Mouse (Mus musculus) right cerebral cortex, postnatal 25 days (tissue): ENCODE results near the gene Frem1.

Source experiments
- DNase-seq: peaks from one replicate; pipeline ENCODE4 v3.0.0; 2022

Frem1 gene

DNA sequence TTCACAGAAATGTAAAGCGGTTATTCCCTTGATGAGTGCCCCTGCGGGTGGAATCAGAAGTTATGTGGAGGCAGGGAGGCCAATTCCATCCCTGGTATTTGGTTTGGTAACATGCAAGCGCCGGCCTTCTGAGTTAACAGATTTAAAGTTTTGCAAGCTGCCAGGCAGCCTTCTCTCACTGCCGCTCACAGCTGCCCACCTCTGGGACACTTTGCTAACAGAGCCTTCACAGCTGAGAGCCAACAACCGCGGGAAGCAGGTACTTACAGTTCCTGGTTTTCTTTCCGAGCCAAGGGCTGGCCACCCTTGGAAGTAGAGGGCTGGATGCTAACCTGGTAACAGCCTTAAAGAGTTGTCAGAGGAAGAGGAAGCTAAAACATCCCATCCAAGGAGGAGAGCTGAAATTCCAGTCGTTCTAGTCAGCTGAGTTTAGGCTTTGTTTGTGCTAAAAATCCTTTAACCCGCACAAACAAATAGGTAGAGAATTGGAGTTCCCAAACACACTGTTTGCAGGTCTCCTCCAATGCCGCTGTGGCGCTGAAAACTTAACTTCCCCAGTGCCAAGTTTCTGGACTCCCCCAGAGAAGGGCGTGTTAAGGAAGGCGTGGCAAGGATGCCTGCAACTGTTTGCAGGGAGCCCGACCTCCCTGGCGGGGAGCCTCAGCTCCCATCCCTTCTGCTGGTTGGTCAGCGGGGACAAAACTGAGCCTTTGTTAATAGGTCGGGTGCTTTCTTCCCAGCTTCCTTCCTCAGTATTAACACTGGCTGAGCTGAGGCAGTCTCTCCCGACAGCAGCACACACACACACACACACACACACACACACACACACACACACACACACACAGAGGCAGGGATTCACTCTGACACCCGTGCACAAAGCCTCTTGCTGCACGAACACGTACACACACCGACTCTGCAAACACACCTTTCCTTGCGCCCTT, at the start of gene Frem1:
Gene Frem1 (minus strand): TSS at position 706 of the 944 bp plus-strand sequence.
- no peak for DNase-seq

DNA sequence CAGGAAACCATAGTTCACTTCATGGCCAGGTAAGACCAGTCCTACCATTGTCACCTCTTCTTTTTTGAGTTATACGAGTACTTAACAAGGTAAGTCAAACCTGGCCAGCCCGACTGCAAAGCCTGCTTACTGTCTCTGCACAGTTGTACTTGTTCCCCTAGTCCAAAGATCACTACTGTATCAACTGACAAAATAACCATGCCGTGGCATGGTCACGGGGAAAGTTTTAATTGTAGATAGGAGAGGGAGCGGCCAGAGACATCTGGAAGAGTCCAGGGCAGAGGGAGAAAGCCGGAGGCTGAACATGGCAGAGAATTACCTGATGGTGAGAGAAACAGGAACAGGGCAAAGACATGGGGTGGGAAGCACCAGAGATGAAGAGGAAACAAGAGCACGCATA, 46.9 kb upstream of the Frem1 start:
- no peak for DNase-seq

DNA sequence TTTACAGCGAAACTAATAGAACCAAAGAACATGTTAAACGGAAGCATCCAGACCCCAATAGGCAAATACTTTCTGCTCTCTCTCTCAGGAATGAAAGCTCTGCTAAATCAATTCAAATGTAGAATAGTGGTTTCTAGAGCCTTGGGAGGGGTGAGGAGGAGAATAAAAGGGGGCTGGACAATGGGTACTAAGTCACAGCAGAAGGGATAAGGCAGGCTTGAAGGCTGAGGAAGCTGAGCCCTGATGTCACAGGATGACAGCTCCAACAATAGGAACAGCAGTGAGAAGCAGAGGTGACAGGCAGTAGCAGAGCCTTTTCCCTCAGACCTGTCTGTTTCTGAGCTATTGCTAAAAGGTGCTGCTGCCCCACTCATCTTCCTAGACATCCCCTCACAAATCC, 41.8 kb upstream of the Frem1 start:
- DNase-seq: no peak

- DNase-seq: peak; percentile 10
Observed at GRCm38 (mm10) chr4:83090691-83091448, 38.7 kb upstream of the Frem1 start.

- DNase-seq: no peak
Observed at GRCm38 (mm10) chr4:83080364-83081174, 28.4 kb upstream of the Frem1 start.

- DNase-seq: no peak
Observed at GRCm38 (mm10) chr4:83064191-83064590, 12.1 kb upstream of the Frem1 start.

- no peak for DNase-seq
Observed at GRCm38 (mm10) chr4:83061564-83061963, 9.4 kb upstream of the Frem1 start.

- no peak for DNase-seq
Observed at GRCm38 (mm10) chr4:83058617-83059016, 6.5 kb upstream of the Frem1 start.

DNA sequence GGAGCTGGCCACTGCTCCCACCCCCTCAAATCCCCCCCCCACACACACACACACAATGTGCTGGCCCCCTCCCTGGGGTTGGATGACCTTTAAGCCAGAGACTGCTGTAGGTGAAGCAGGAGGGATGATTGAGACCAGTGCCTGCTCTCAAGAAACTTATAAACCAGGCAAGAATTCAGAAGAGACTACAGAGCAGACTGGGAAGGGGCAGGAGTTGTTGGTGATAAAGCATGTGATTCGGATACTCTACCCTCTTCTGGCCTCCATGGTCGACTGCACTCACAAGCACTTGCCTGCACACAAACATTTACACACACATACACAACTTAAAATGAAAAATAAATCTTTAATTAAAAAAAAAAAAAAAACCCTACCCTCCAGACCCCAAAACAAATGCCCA, 6.0 kb upstream of the Frem1 start:
- no peak for DNase-seq

- no peak for DNase-seq
Observed at GRCm38 (mm10) chr4:83056496-83056895, 4.4 kb upstream of the Frem1 start.

DNA sequence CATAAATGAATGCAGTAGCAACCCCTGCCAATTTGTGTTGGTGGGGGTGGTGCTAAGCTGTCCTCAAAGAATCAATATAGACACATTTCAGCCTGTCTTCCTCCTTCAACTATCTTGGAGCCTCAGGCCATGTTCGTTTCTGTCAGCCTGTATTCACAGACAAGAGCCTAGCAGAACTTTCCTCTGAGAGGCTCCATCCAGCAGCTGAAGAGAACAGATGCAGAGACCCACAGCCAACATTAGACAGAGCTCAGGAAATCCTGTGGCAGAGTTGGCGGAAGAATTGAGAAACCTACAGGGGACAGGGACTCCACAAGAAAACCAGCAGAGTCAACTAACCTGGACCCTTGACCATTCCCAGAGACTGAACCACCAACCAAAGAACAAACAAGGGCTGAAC, 3.3 kb upstream of the Frem1 start:
- no peak for DNase-seq

- no peak for DNase-seq
Observed at GRCm38 (mm10) chr4:83053206-83053605, 1.1 kb upstream of the Frem1 start.

DNA sequence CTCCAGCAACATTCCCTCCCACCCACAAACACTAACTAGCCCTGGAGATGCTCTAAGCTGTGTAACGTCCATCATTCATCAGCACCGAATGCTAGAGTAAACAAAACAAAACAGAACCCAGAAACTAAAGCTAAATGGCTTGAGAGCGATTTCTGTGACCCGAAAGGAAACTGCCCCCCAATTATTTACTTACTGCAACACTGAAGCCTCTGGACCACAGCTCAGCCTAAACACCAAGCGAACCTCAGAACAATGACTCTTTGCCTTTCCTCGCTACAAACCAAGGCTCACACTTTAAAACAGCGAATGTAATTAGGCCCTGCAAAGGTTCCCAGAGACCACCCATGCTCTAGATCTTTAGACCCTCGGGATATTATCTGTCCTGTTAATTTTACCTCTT, 963 bp downstream of the Frem1 start:
- DNase-seq: no peak

DNA sequence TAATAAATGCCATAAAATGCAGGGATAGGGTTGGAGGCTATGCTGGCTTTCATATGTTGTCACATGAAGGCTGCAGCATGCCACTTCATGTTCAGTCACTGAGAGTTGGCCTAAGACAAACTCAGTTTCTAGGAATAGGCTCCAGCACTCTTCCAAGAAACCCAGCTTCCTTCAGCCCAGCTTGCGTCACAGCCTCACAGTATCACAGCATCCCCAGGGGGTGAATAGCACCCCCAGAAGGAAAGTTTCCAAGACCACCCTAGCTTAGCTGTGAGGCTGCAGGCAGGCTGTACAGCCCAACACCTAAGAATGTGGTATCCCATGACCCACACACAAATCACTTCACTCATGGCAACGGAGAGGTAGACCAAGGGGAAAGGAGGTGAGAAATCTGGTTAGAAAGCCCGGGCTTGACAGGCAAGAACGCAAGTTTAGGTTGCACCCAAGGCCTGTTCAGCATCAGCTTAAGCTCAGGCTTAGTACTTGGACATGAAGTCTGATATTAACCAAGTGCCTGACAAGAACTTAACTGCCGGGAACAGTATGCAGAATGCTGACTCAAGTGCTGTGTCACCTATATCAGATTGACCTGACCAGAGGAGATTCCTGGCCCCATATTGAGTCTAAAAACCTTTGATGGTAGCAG, 1.9 kb downstream of the Frem1 start:
- no peak for DNase-seq

DNA sequence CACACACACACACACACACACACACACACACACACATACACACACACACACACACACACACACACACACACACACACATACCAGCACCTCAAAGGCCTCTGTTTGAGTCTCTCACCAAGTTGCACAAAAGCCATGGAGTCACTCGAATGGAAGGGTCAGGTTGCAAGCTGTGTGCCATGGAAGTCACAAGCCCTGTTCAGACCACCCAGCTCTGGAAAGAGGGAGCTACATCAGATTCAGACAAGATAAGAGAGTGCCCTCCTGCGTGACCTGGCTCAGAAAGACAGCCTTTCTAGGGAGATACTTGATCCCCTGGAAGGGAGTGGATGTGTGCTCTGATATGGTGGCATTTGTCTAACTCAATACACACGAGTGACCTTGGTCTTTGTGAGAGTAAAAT, 2.9 kb downstream of the Frem1 start:
- no peak for DNase-seq

GRCm38 (mm10) chr4:83048561-83048960, 3.6 kb downstream of the Frem1 start:
- no peak for DNase-seq

DNA sequence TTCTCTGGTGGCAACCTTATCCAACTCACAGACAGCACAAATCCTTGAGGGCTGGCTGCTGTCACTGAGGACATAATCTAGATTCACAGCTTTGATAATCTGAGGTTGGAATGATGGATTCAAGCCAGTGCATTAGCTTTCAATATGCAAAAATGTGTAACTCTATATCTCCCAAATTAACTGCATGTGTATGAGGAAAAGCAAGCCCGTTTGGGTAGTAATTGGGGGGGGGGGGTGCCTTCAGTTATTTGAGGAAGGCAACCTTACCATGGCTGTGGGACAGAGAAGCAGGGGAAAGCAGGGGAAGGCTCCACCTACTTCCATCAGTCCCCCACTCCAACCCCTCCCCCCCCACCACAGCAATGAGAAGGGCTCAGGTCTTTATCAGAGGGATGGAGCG, 5.3 kb downstream of the Frem1 start:
- no peak for DNase-seq

DNA sequence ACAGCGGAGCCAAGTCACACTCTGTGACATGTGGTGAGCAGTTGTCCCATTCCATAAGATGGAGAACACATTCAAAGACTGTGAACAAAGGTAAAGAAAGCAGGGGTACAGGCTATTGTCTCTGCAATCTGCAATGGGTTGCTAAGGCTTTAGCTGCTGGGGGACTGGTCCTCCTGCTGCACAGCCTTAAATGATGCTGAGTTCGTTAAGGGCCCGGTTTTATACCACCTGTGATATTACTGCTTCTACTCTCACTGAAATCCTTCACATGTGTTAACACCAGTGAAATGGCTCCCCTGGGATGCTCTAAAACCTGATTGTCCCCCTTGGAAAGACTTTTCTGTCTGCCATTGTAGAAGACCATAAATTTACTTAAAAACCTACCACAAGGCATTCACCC, 6.1 kb downstream of the Frem1 start:
- no peak for DNase-seq

- no peak for DNase-seq
Observed at GRCm38 (mm10) chr4:83045266-83045665, 6.9 kb downstream of the Frem1 start.

- no peak for DNase-seq
Observed at GRCm38 (mm10) chr4:83040780-83041179, 11.4 kb downstream of the Frem1 start.

DNA sequence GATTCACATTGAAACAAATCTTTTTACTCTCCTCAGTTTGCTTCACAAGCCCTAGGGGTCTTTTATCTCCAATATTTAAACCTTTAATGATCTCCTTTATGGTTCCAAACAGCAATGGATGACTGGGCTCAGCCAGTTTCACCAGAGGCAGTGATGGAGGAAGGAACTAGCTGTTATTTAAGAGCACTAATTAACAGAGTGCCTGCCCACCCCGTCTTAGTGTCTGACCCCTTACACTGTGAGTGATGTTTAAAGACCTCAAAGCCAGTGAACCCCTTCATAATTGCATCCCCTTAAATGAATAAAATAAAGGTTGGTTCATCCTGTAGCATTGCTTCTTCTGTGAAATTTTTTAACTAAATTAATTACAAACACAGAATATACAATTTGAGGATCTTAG, 19.4 kb downstream of the Frem1 start:
- no peak for DNase-seq

- no peak for DNase-seq
Observed at GRCm38 (mm10) chr4:83031591-83031990, 20.5 kb downstream of the Frem1 start.

DNA sequence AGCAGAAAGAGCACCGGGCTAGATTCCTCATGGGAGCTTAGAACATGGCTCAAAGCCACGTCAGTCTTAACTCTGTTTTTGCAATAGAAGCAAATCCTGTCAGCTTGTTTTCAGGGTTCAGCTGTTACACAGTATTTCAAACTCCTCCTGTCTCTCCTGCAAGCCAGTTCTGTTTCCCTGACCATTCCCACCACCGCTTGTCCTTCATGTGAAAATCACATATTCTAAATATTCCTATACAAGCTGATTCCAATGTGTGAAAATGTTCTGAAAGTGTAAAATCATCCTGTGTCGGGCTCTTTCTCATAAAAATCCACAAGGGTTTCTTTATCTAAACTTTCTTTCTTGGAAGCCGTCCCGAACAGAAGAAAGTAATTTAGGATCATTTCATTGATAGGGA, 22.0 kb downstream of the Frem1 start:
- DNase-seq: no peak
